In the genomic region with DNA sequence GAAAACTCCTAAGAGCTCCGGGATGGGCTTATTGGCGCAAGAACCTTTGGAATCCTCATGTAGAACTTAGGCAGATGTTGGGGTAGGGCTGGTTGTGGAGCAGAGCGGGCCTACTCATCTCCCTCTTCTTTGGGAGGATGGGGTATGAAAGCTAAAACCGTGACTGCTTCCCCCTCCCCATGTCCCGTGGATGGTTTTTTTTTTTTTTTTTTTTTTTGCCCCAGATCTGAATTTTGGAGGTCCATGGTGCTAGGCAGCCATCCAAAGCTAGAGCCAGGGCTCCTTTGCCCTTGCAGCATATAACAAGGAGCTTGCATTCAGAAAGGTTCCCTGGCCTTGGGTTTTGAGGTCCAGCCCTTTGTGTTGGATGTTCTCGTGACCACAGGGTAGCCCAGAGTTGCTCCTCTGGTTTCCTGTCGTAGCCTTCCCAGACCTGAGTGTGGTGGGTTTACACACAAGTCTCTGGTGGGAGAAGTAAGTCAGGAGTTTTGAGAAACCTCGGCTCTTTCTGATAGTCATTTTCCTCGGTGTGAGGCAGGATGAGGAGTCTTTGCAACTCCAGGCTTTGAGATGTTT, we compare ENCODE assay signal across 7 mouse cellular contexts. TPM values are rescaled to one million over a fixed set of nuclear protein-coding genes. Genes with fewer than 3 reads are reported as not detected.
DNase-seq lines count a peak whose midpoint lies in the region; ATAC-seq lines count a peak whose summit lies in the region.

No protein-coding gene starts in this region.

- H3K27me3 ChIP-seq in lung, embryonic 16.5 days (ENCODE audit: control insufficient read depth, insufficient read depth, low read depth, low read length): no peaks in the 10 kb centered on the region
- H3K27me3 ChIP-seq in embryonic facial prominence, embryonic 13.5 days: no peaks in the 10 kb centered on the region
- H3K27me3 ChIP-seq in limb, embryonic 11.5 days (ENCODE audit: control insufficient read depth, insufficient read depth, low read length): no peaks in the 10 kb centered on the region
- no peaks in the 10 kb centered on the region for H3K27me3 ChIP-seq in stomach, embryonic 15.5 days (replicated peaks)

- no peak for ATAC-seq in lung, embryonic 16.5 days (ENCODE audit: low read depth)
- no peak for ATAC-seq in embryonic facial prominence, embryonic 13.5 days (ENCODE audit: insufficient number of reproducible peaks, insufficient read depth, low FRiP score, low TSS enrichment, low read depth)
- ATAC-seq in limb, embryonic 11.5 days (ENCODE audit: insufficient number of reproducible peaks, low FRiP score, low TSS enrichment, low read depth): no peak
- no peak for ATAC-seq in stomach, embryonic 15.5 days (ENCODE audit: insufficient read depth, low FRiP score, low read depth)
- ATAC-seq in monocyte, adult 5-6 weeks (replicated peaks; ENCODE audit: insufficient number of reproducible peaks, low FRiP score, low TSS enrichment, poor library complexity, severe bottlenecking): no peak

- peak overlapping the region; percentile 14; the same call in 1 of the 2 replicates for H3K27ac ChIP-seq in lung, embryonic 16.5 days (ENCODE audit: low read length)
- peak overlapping the region; percentile 96; the same call in 1 of the 2 replicates for H3K27ac ChIP-seq in embryonic facial prominence, embryonic 13.5 days
- no peak overlapping the region; the same call in 1 of the 2 replicates for H3K27ac ChIP-seq in limb, embryonic 11.5 days (replicated peaks; ENCODE audit: low read depth, low read length)
- H3K27ac ChIP-seq in stomach, embryonic 15.5 days: no peak overlapping the region

- peak overlapping the region; percentile 90 for H3K4me2 ChIP-seq in lung, embryonic 16.5 days (ENCODE audit: low read depth, low read length)
- H3K4me2 ChIP-seq in embryonic facial prominence, embryonic 13.5 days: peak overlapping the region; percentile 89
- H3K4me2 ChIP-seq in limb, embryonic 11.5 days (ENCODE audit: low read depth, severe bottlenecking): peak overlapping the region; percentile 65
- peak overlapping the region; percentile 76 for H3K4me2 ChIP-seq in stomach, embryonic 15.5 days

- no peak for DNase-seq in lung, postnatal 14 days
- no peak for DNase-seq in limb, embryonic 11.5 days (ENCODE audit: low spot score)
- DNase-seq in adrenal gland, postnatal 4 days (ENCODE audit: low spot score in 2 of 2): no peak

- 8% methylated on average over 9 of the region's 9 CpGs for WGBS in lung, embryonic 16.5 days
- WGBS in embryonic facial prominence, embryonic 13.5 days: 25% methylated on average over 9 of the region's 9 CpGs
- 38% methylated on average over 9 of the region's 9 CpGs for WGBS in limb, embryonic 11.5 days
- WGBS in stomach, embryonic 15.5 days: 20% methylated on average over 9 of the region's 9 CpGs

- H3K4me3 ChIP-seq in lung, embryonic 16.5 days (ENCODE audit: low read length): peak overlapping the region; percentile 93
- peak overlapping the region; percentile 87 for H3K4me3 ChIP-seq in embryonic facial prominence, embryonic 13.5 days
- peak overlapping the region; percentile 85 for H3K4me3 ChIP-seq in limb, embryonic 11.5 days (ENCODE audit: low read depth, low read length)
- peak overlapping the region; percentile 89 for H3K4me3 ChIP-seq in stomach, embryonic 15.5 days (replicated peaks)

- H3K9ac ChIP-seq in lung, embryonic 16.5 days (ENCODE audit: low read length): peak overlapping the region; percentile 98
- H3K9ac ChIP-seq in embryonic facial prominence, embryonic 13.5 days: peak overlapping the region; percentile 99
- peak overlapping the region; percentile 99 for H3K9ac ChIP-seq in limb, embryonic 11.5 days (ENCODE audit: low read length)
- H3K9ac ChIP-seq in stomach, embryonic 15.5 days: peak overlapping the region; percentile 93

- peaks cover 6% of the 10 kb centered on the region; the same call in 1 of the 2 replicates for H3K36me3 ChIP-seq in lung, embryonic 16.5 days (ENCODE audit: control insufficient read depth, insufficient read depth, low read length)
- H3K36me3 ChIP-seq in embryonic facial prominence, embryonic 13.5 days: peaks cover 38% of the 10 kb centered on the region
- peaks cover 6% of the 10 kb centered on the region for H3K36me3 ChIP-seq in limb, embryonic 11.5 days (ENCODE audit: control insufficient read depth, insufficient read depth, low read length)
- H3K36me3 ChIP-seq in stomach, embryonic 15.5 days: peaks cover 10% of the 10 kb centered on the region; the same call in 1 of the 2 replicates

- H3K4me1 ChIP-seq in lung, embryonic 16.5 days (replicated peaks; ENCODE audit: control insufficient read depth, insufficient read depth, low read length): peaks cover 44% of the 10 kb centered on the region
- H3K4me1 ChIP-seq in embryonic facial prominence, embryonic 13.5 days: peaks cover 55% of the 10 kb centered on the region
- peaks cover 21% of the 10 kb centered on the region for H3K4me1 ChIP-seq in limb, embryonic 11.5 days (ENCODE audit: control insufficient read depth, insufficient read depth, low read length)
- H3K4me1 ChIP-seq in stomach, embryonic 15.5 days: peaks cover 31% of the 10 kb centered on the region

- no peaks in the 10 kb centered on the region for H3K9me3 ChIP-seq in lung, embryonic 16.5 days (ENCODE audit: control insufficient read depth, low read length)
- no peaks in the 10 kb centered on the region for H3K9me3 ChIP-seq in embryonic facial prominence, embryonic 13.5 days
- no peaks in the 10 kb centered on the region for H3K9me3 ChIP-seq in limb, embryonic 11.5 days (ENCODE audit: control insufficient read depth, low read length)
- no peaks in the 10 kb centered on the region for H3K9me3 ChIP-seq in stomach, embryonic 15.5 days

RNA-seq across cellular contexts. Expression of a gene that starts 1.4 kb away (rescaled TPM):
- polyA plus RNA-seq in lung, embryonic 16.5 days (2015; fragmentation: Nextera tagmentation; extraction: Ambion mirVana): 46.0 and 49.6 TPM in 2 replicates
- polyA plus RNA-seq in embryonic facial prominence, embryonic 13.5 days (2015; fragmentation: Nextera tagmentation; extraction: Ambion mirVana): 63.9 and 64.0 TPM in 2 replicates
- 83.7 and 98.5 TPM in 2 replicates for polyA plus RNA-seq in limb, embryonic 11.5 days (2014; fragmentation: Nextera tagmentation; extraction: Ambion mirVana)
- polyA plus RNA-seq in stomach, embryonic 15.5 days (2015; fragmentation: Nextera tagmentation; extraction: Ambion mirVana): 30.3 and 37.3 TPM in 2 replicates
- 7.9 to 14.9 TPM (median 14.5 TPM) in 3 replicates for total RNA-seq in monocyte, adult 5-6 weeks (2017)
- total RNA-seq in adrenal gland, postnatal 4 days (2021): 100 to 1,000 TPM; 132 TPM

Comparison
In these comparisons a context has a peak if more than half of its experiments do, and no peak if none do; other contexts are left out.
1. H3K27ac ChIP-seq: peak in lung, embryonic 16.5 days (single experiment) and embryonic facial prominence, embryonic 13.5 days (single experiment); none in limb, embryonic 11.5 days (single experiment) and stomach, embryonic 15.5 days (single experiment).
2. Peak in every context shown above with its lines, with median percentiles within 50 percentile points of each other: H3K4me2 ChIP-seq, H3K4me3 ChIP-seq and H3K9ac ChIP-seq.